Mouse (Mus musculus) ES-Bruce4 (cell line): ENCODE data around the gene Tenm2.

ENCODE experiments used
- CTCF ChIP-seq: IDR thresholded peaks from one replicate; pipeline ENCODE4 v1.8.1; 2011; ENCODE audit warnings: low read depth, low read length
- EP300 ChIP-seq: IDR thresholded peaks from 2 replicates; pipeline ENCODE4 v1.6.1; 2011; ENCODE audit warnings: low read depth, low read length; ENCODE audit not compliant: insufficient read depth
- POLR2A ChIP-seq: IDR thresholded peaks from one replicate; pipeline ENCODE4 v1.8.1; 2011; ENCODE audit warnings: low read length; ENCODE audit not compliant: insufficient read depth

- no peak for TF ChIP-seq CTCF
- TF ChIP-seq POLR2A: no peak
- TF ChIP-seq EP300: no peak
These were observed 1245.8 kb downstream of the Tenm2 start for GRCm38 (mm10) chr11:35989967-35990366.
